Comparison of ENCODE assay signal across 25 mouse cellular contexts in the genomic region with DNA sequence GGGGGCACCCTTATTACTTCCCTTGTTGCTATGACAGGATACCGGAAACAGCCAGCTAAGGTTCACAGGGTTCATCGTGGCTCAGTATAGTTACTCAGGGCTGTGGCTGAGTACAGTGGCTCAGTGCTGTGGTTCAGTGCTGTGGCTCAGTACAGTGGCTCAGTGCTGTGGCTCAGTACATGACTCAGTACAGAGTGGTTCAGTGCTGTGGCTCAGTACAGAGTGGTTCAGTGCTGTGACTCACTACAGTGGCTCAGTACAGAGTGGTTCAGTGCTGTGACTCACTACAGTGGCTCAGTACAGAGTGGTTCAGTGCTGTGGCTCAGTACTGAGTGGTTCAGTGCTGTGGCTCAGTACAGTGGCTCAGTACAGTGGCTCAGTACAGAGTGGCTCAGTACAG.
DNase-seq lines count a peak whose midpoint lies in the region; ATAC-seq lines count a peak whose summit lies in the region.
"Had no signal": no experiment of that assay in that cellular context is flagged by ENCODE, and none has a peak within 500 bp of the region (broad histone marks: within the 10 kb centered on the region; RNA-seq: fewer than 3 reads in every experiment).

No protein-coding gene starts in this region.

- H3K27ac ChIP-seq in heart, embryonic 13.5 days (replicated peaks), result no peak overlapping the region
- H3K27ac ChIP-seq in midbrain, embryonic 16.5 days (ENCODE audit: low read length), result no peak overlapping the region
- no peak overlapping the region for H3K27ac ChIP-seq in midbrain, embryonic 15.5 days
- H3K27ac ChIP-seq: forebrain, embryonic 10.5 days; forebrain, embryonic 13.5 days; heart, adult 2 months; heart, embryonic 10.5 days; hindbrain, embryonic 10.5 days; hindbrain, embryonic 13.5 days had no signal

- H3K4me3 ChIP-seq in heart, embryonic 13.5 days, result no peak overlapping the region
- H3K4me3 ChIP-seq in megakaryocyte, embryonic 14.5 days (replicated peaks), result peak overlapping the region; percentile 23
- no peak overlapping the region for H3K4me3 ChIP-seq in midbrain, embryonic 16.5 days (ENCODE audit: low read depth, low read length)
- no peak overlapping the region for H3K4me3 ChIP-seq in midbrain, embryonic 15.5 days
- H3K4me3 ChIP-seq: forebrain, embryonic 10.5 days; forebrain, embryonic 13.5 days; heart, adult 2 months; heart, embryonic 10.5 days; hindbrain, embryonic 10.5 days; hindbrain, embryonic 13.5 days had no signal

- H3K4me1 ChIP-seq in heart, embryonic 13.5 days, result no peaks in the 10 kb centered on the region
- H3K4me1 ChIP-seq in megakaryocyte, embryonic 14.5 days, result no peaks in the 10 kb centered on the region
- no peaks in the 10 kb centered on the region for H3K4me1 ChIP-seq in midbrain, embryonic 16.5 days (ENCODE audit: control insufficient read depth, insufficient read depth, low read length)
- H3K4me1 ChIP-seq in midbrain, embryonic 15.5 days, result no peaks in the 10 kb centered on the region
- H3K4me1 ChIP-seq: forebrain, embryonic 13.5 days had no signal

- no peak overlapping the region for H3K4me2 ChIP-seq in heart, embryonic 13.5 days
- no peak overlapping the region for H3K4me2 ChIP-seq in midbrain, embryonic 16.5 days (ENCODE audit: low read length)
- no peak overlapping the region for H3K4me2 ChIP-seq in midbrain, embryonic 15.5 days
- H3K4me2 ChIP-seq: forebrain, embryonic 13.5 days; hindbrain, embryonic 13.5 days had no signal

- H3K9ac ChIP-seq in heart, embryonic 13.5 days, result no peak overlapping the region
- H3K9ac ChIP-seq in midbrain, embryonic 16.5 days (ENCODE audit: low read depth, low read length), result no peak overlapping the region
- no peak overlapping the region for H3K9ac ChIP-seq in midbrain, embryonic 15.5 days
- H3K9ac ChIP-seq: forebrain, embryonic 13.5 days; hindbrain, embryonic 13.5 days had no signal

- no peaks in the 10 kb centered on the region for H3K36me3 ChIP-seq in heart, embryonic 13.5 days
- H3K36me3 ChIP-seq in megakaryocyte, embryonic 14.5 days (replicated peaks; ENCODE audit: low read length), result no peaks in the 10 kb centered on the region
- H3K36me3 ChIP-seq in midbrain, embryonic 16.5 days (ENCODE audit: control insufficient read depth, insufficient read depth, low read length), result no peaks in the 10 kb centered on the region
- no peaks in the 10 kb centered on the region for H3K36me3 ChIP-seq in midbrain, embryonic 15.5 days (replicated peaks)
- H3K36me3 ChIP-seq: forebrain, embryonic 10.5 days; G1E; heart, embryonic 10.5 days; hindbrain, embryonic 10.5 days; hindbrain, embryonic 13.5 days had no signal

- 69% methylated on average over 2 of the region's 2 CpGs for WGBS in heart, embryonic 13.5 days
- 80% methylated on average over 2 of the region's 2 CpGs for WGBS in midbrain, embryonic 16.5 days
- 83% methylated on average over 2 of the region's 2 CpGs for WGBS in midbrain, embryonic 15.5 days

- H3K27me3 ChIP-seq in heart, embryonic 13.5 days (replicated peaks), result no peaks in the 10 kb centered on the region
- peaks cover 3% of the 10 kb centered on the region for H3K27me3 ChIP-seq in megakaryocyte, embryonic 14.5 days (replicated peaks)
- H3K27me3 ChIP-seq in midbrain, embryonic 16.5 days (ENCODE audit: control insufficient read depth, insufficient read depth, low read depth, low read length), result no peaks in the 10 kb centered on the region
- no peaks in the 10 kb centered on the region for H3K27me3 ChIP-seq in midbrain, embryonic 15.5 days (replicated peaks)
- H3K27me3 ChIP-seq: CH12.LX; forebrain, embryonic 13.5 days; hindbrain, embryonic 13.5 days had no signal

- ATAC-seq in heart, embryonic 13.5 days (ENCODE audit: extremely low read depth, insufficient number of reproducible peaks, low FRiP score, low TSS enrichment), result 0 out of 2 replicates have a peak, but pooled peaks have one; percentile 8
- no peak for ATAC-seq in megakaryocyte, adult 5-6 weeks (ENCODE audit: poor library complexity, severe bottlenecking)
- peak; percentile 42; the same call in 1 of the 2 replicates for ATAC-seq in midbrain, embryonic 16.5 days
- ATAC-seq in midbrain, embryonic 15.5 days (replicated peaks), result no peak
- ATAC-seq: forebrain, embryonic 13.5 days; forebrain, embryonic 16.5 days; hindbrain, embryonic 16.5 days; Patski had no signal

- H3K9me3 ChIP-seq in heart, embryonic 13.5 days, result no peaks in the 10 kb centered on the region
- peaks cover 5% of the 10 kb centered on the region for H3K9me3 ChIP-seq in megakaryocyte, embryonic 14.5 days
- no peaks in the 10 kb centered on the region for H3K9me3 ChIP-seq in midbrain, embryonic 16.5 days (replicated peaks; ENCODE audit: control insufficient read depth, low read length, poor library complexity, severe bottlenecking)
- H3K9me3 ChIP-seq in midbrain, embryonic 15.5 days, result no peaks in the 10 kb centered on the region
- H3K9me3 ChIP-seq: forebrain, embryonic 10.5 days; forebrain, embryonic 13.5 days; heart, embryonic 10.5 days; hindbrain, embryonic 10.5 days; hindbrain, embryonic 13.5 days had no signal

- no peak for DNase-seq in heart, postnatal 4 days
- DNase-seq: adrenal gland, postnatal 10 days; adrenal gland, postnatal 36 days; B cell, adult 2 months; cerebellum, adult 18-20 months; cerebellum, adult 9-10 months; cerebellum, postnatal 14 days; gastrocnemius, postnatal 10 days; gastrocnemius, postnatal 36 days; heart, adult 2 months had no signal

Comparison
In these comparisons a context has a peak if more than half of its experiments do, and no peak if none do; other contexts are left out.
1. ATAC-seq: peak in heart, embryonic 13.5 days (single experiment) and midbrain, embryonic 16.5 days (single experiment); none in megakaryocyte, adult 5-6 weeks (single experiment) and midbrain, embryonic 15.5 days (single experiment).